Mouse (Mus musculus) embryonic facial prominence, embryonic 10.5 days (tissue): ENCODE measurements around the gene St3gal6. TPM values are rescaled to one million over a fixed set of nuclear protein-coding genes. Genes with fewer than 3 reads are reported as not detected.

Experiments
- DNase-seq: peaks from one replicate; pipeline ENCODE4 v3.0.0-alpha.2; 2017; ENCODE audit warnings: low spot score
- H3K27ac ChIP-seq: fragments of 300-500 bp; sonication (generic); replicated peaks from 2 replicates; pipeline ENCODE4 v1.5.1; 2016; ENCODE audit warnings: mild to moderate bottlenecking
- H3K27me3 ChIP-seq: fragments of 300-500 bp; sonication (generic); replicated peaks from 2 replicates; pipeline ENCODE4 v1.6.1; 2016; ENCODE audit warnings: low read depth, mild to moderate bottlenecking; ENCODE audit not compliant: poor library complexity, severe bottlenecking
- H3K36me3 ChIP-seq: fragments of 300-500 bp; sonication (generic); replicated peaks from 2 replicates; pipeline ENCODE4 v1.6.1; 2016; ENCODE audit warnings: mild to moderate bottlenecking, moderate library complexity
- H3K4me1 ChIP-seq: fragments of 300-500 bp; sonication (generic); 2 replicates; pipeline ENCODE4 v1.6.1; 2016
- H3K4me3 ChIP-seq: fragments of 300-500 bp; sonication (generic); 2 replicates; pipeline ENCODE4 v1.5.1; 2016; ENCODE audit warnings: mild to moderate bottlenecking, moderate library complexity
- H3K9me3 ChIP-seq: fragments of 300-500 bp; sonication (generic); 2 replicates; pipeline ENCODE4 v1.6.1; 2016; ENCODE audit warnings: mild to moderate bottlenecking
- WGBS: fragments of 180-500 bp; shearing (Covaris S2); methylation state at CpG from one replicate; pipeline ENCODE4 v1.1.7; 2016; 5-methylcytosine and 5-hydroxymethylcytosine counted together
- polyA plus RNA-seq: library from polyadenylated mRNA; unstranded; fragments of >200 nt; fragmentation: Nextera tagmentation; extraction: Ambion mirVana; gene quantifications from 2 replicates; pipeline ENCODE4 v1.2.1, GENCODE M21; 2016

Gene St3gal6
- polyA plus RNA-seq, 1 experiment from 2014 or later: 10.3 TPM

GRCm38 (mm10) chr16:58446281-58447259 is 77.5 kb downstream of the St3gal6 start:
- DNase-seq: no peak
- H3K27me3 ChIP-seq: no peaks in the 10 kb centered on the region
- WGBS: 94% methylated on average over 4 of the region's 4 CpGs
- no peak overlapping the region for H3K4me3 ChIP-seq
- H3K36me3 ChIP-seq: peaks cover 36% of the 10 kb centered on the region
- H3K4me1 ChIP-seq: no peaks in the 10 kb centered on the region
- H3K27ac ChIP-seq: no peak overlapping the region
- H3K9me3 ChIP-seq: no peaks in the 10 kb centered on the region

GRCm38 (mm10) chr16:58444735-58445134 is 79.3 kb downstream of the St3gal6 start:
- Histone ChIP-seq H3K27me3 (no peaks in the 10 kb centered on the region), H3K4me1 (no peaks in the 10 kb centered on the region), H3K36me3 (peaks cover 23% of the 10 kb centered on the region), H3K9me3 (no peaks in the 10 kb centered on the region), H3K27ac (no peak overlapping the region), H3K4me3 (no peak overlapping the region)
- no peak for DNase-seq
- 70% methylated on average over 6 of the region's 6 CpGs for WGBS

GRCm38 (mm10) chr16:58432384-58432783 is 91.7 kb downstream of the St3gal6 start:
- Histone ChIP-seq H3K4me1 (0 out of 2 replicates have a peak, but pooled peaks cover 6% of the 10 kb centered on the region), H3K27ac (no peak overlapping the region), H3K27me3 (no peaks in the 10 kb centered on the region), H3K9me3 (no peaks in the 10 kb centered on the region), H3K4me3 (no peak overlapping the region), H3K36me3 (peaks cover 39% of the 10 kb centered on the region)
- DNase-seq: no peak
- WGBS: 93% methylated on average over 1 of the region's 1 CpGs

- DNase-seq: no peak
- Histone ChIP-seq H3K27ac (no peak overlapping the region), H3K9me3 (no peaks in the 10 kb centered on the region), H3K36me3 (peaks cover 35% of the 10 kb centered on the region), H3K4me1 (0 out of 2 replicates have a peak, but pooled peaks cover 6% of the 10 kb centered on the region), H3K27me3 (no peaks in the 10 kb centered on the region), H3K4me3 (no peak overlapping the region)
- 88% methylated on average over 7 of the region's 7 CpGs for WGBS
These were observed 93.8 kb downstream of the St3gal6 start for GRCm38 (mm10) chr16:58430246-58430645.

- no peak for DNase-seq
- WGBS: 70% methylated on average over 11 of the region's 11 CpGs
- Histone ChIP-seq H3K4me3 (no peak overlapping the region), H3K27ac (no peak overlapping the region), H3K4me1 (peaks cover 17% of the 10 kb centered on the region), H3K9me3 (0 out of 2 replicates have a peak, but pooled peaks cover 3% of the 10 kb centered on the region), H3K36me3 (peaks cover 19% of the 10 kb centered on the region), H3K27me3 (no peaks in the 10 kb centered on the region)
These were observed 102.2 kb downstream of the St3gal6 start for GRCm38 (mm10) chr16:58421696-58422354.

Other genes with a start within 250 kb of the St3gal6 start
- gene Dcbld2, start 115.8 kb downstream of the St3gal6 start, polyA plus RNA-seq: 6.6 and 7.1 TPM in 2 replicates
- not detected in 2 replicates for gene Gm813, start 92.7 kb upstream of the St3gal6 start, polyA plus RNA-seq
- gene E330017A01Rik, start 114.5 kb upstream of the St3gal6 start, polyA plus RNA-seq: not detected in 2 replicates
- 25.0 and 26.9 TPM in 2 replicates for gene Cpox, start 146.0 kb upstream of the St3gal6 start, polyA plus RNA-seq
- not detected in 2 replicates for gene Gpr15, start 194.8 kb upstream of the St3gal6 start, polyA plus RNA-seq
- gene Cldnd1, start 203.7 kb upstream of the St3gal6 start, polyA plus RNA-seq: 101 and 105 TPM in 2 replicates
- gene Olfr172, start 238.9 kb upstream of the St3gal6 start, polyA plus RNA-seq: not detected in 2 replicates